Mouse (Mus musculus): ENCODE measurements at regions not wholly inside any gene's neighbourhood (a gene's known extent, or its start where the extent isn't known, plus 50 kb on each side); places are given as distances from the start of the nearest gene placed in this dataset.
A peak's percentile ranks its signal among the peaks of the same experiment; 100 is the strongest.

GRCm38 (mm10) chr15:68811041-68811440 is 2310.3 kb upstream of the Lrrc6 start:
- no peak for DNase-seq (ENCODE audit: low spot score in 2 of 2)
- Histone ChIP-seq H3K4me3 (no peak overlapping the region), H3K27ac (peak overlapping the region; percentile 83)
- no peak for TF ChIP-seq CTCF (conservative IDR thresholded peaks at IDR 0.05)

GRCm38 (mm10) chr15:68810593-68810992 is 2309.9 kb upstream of the Lrrc6 start:
- DNase-seq (ENCODE audit: low spot score in 2 of 2) = peak in 1 of 2 experiments; percentile 54
- no peak for TF ChIP-seq CTCF (conservative IDR thresholded peaks at IDR 0.05)
- Histone ChIP-seq H3K4me3 (no peak overlapping the region), H3K27ac (peak overlapping the region; percentile 83)

GRCm38 (mm10) chr15:68808175-68808574 is 2307.5 kb upstream of the Lrrc6 start:
- no peak overlapping the region for H3K27ac ChIP-seq
- TF ChIP-seq CTCF (conservative IDR thresholded peaks at IDR 0.05) = no peak
- H3K4me3 ChIP-seq = no peak overlapping the region
- no peak for DNase-seq (ENCODE audit: low spot score in 2 of 2)

GRCm38 (mm10) chr15:68804254-68804653 is 2303.5 kb upstream of the Lrrc6 start:
- no peak for TF ChIP-seq CTCF (conservative IDR thresholded peaks at IDR 0.05)
- Histone ChIP-seq H3K27ac (no peak overlapping the region; the same call in 1 of the 2 replicates), H3K4me3 (no peak overlapping the region)
- DNase-seq (ENCODE audit: low spot score in 2 of 2) = no peak

- H3K27ac ChIP-seq = no peak overlapping the region
- peak in 1 of 2 experiments; percentile 17 for DNase-seq (ENCODE audit: low spot score in 2 of 2)
- no peak overlapping the region for H3K4me3 ChIP-seq
- no peak for TF ChIP-seq CTCF (conservative IDR thresholded peaks at IDR 0.05)
Measured at GRCm38 (mm10) chr15:68801763-68802162, 2301.1 kb upstream of the Lrrc6 start.

- H3K4me3 ChIP-seq = no peak overlapping the region
- peak overlapping the region; percentile 46; the same call in 1 of the 2 replicates for H3K27ac ChIP-seq
- DNase-seq (ENCODE audit: low spot score in 2 of 2) = no peak
- TF ChIP-seq CTCF (conservative IDR thresholded peaks at IDR 0.05) = no peak
Measured at GRCm38 (mm10) chr15:68797406-68797805, 2296.7 kb upstream of the Lrrc6 start.

- peak overlapping the region; percentile 61 for H3K27ac ChIP-seq
- peak in 1 of 2 experiments; percentile 53 for DNase-seq (ENCODE audit: low spot score in 2 of 2)
Measured at GRCm38 (mm10) chr15:68795239-68795960, 2294.7 kb upstream of the Lrrc6 start.

GRCm38 (mm10) chr15:68759948-68760347 is 2259.2 kb upstream of the Lrrc6 start:
- Histone ChIP-seq H3K4me3 (no peak overlapping the region), H3K27ac (no peak overlapping the region)
- no peak for TF ChIP-seq CTCF (conservative IDR thresholded peaks at IDR 0.05)
- no peak for DNase-seq (ENCODE audit: low spot score in 2 of 2)

More at GRCm38 (mm10) chr15:68795239-68795960, 2294.7 kb upstream of the Lrrc6 start:
- TF ChIP-seq CTCF (conservative IDR thresholded peaks at IDR 0.05) = peak; percentile 53
- H3K4me3 ChIP-seq = no peak overlapping the region

GRCm38 (mm10) chr15:68755255-68755654 is 2254.5 kb upstream of the Lrrc6 start:
- H3K4me3 ChIP-seq = no peak overlapping the region
- H3K27ac ChIP-seq = peak overlapping the region; percentile 40
- TF ChIP-seq CTCF (conservative IDR thresholded peaks at IDR 0.05) = no peak
- DNase-seq (ENCODE audit: low spot score in 2 of 2) = no peak

GRCm38 (mm10) chr15:68754834-68755233 is 2254.1 kb upstream of the Lrrc6 start:
- peak; percentile 23 to 57 for DNase-seq (ENCODE audit: low spot score in 2 of 2)
- TF ChIP-seq CTCF (conservative IDR thresholded peaks at IDR 0.05) = no peak
- H3K27ac ChIP-seq = peak overlapping the region; percentile 40
- H3K4me3 ChIP-seq = no peak overlapping the region

GRCm38 (mm10) chr15:68739344-68739743 is 2238.6 kb upstream of the Lrrc6 start:
- TF ChIP-seq CTCF (conservative IDR thresholded peaks at IDR 0.05) = no peak
- Histone ChIP-seq H3K27ac (peak overlapping the region; percentile 61; the same call in 1 of the 2 replicates), H3K4me3 (no peak overlapping the region)
- DNase-seq (ENCODE audit: low spot score in 2 of 2) = peak; percentile 20 to 49

GRCm38 (mm10) chr15:68721250-68721649 is 2220.5 kb upstream of the Lrrc6 start:
- Histone ChIP-seq H3K4me3 (no peak overlapping the region), H3K27ac (no peak overlapping the region)
- no peak for DNase-seq (ENCODE audit: low spot score in 2 of 2)
- TF ChIP-seq CTCF (conservative IDR thresholded peaks at IDR 0.05) = no peak

- no peak for TF ChIP-seq CTCF (conservative IDR thresholded peaks at IDR 0.05)
- no peak overlapping the region for H3K4me3 ChIP-seq
- no peak overlapping the region for H3K27ac ChIP-seq
- no peak for DNase-seq (ENCODE audit: low spot score in 2 of 2)
Measured at GRCm38 (mm10) chr15:68719486-68719885, 2218.8 kb upstream of the Lrrc6 start.

- peak in 1 of 2 experiments; percentile 29 for DNase-seq (ENCODE audit: low spot score in 2 of 2)
- no peak for TF ChIP-seq CTCF (conservative IDR thresholded peaks at IDR 0.05)
- Histone ChIP-seq H3K4me3 (no peak overlapping the region), H3K27ac (no peak overlapping the region; the same call in 1 of the 2 replicates)
Measured at GRCm38 (mm10) chr15:68714337-68714736, 2213.6 kb upstream of the Lrrc6 start.

Data from layer of hippocampus, adult 2 months (tissue).